Mouse (Mus musculus): Measurements from ENCODE around the gene Gtdc1. TPM values are rescaled to one million over a fixed set of nuclear protein-coding genes. Genes with fewer than 3 reads are reported as not detected.
"Not testable (repeated sequence)": the region's sequence is repeated elsewhere in the genome, so short reads cannot be mapped to it uniquely, and the experiment has no call there.

The Gtdc1 gene
- polyA plus RNA-seq, 1 experiment = 36.2 TPM

DNA sequence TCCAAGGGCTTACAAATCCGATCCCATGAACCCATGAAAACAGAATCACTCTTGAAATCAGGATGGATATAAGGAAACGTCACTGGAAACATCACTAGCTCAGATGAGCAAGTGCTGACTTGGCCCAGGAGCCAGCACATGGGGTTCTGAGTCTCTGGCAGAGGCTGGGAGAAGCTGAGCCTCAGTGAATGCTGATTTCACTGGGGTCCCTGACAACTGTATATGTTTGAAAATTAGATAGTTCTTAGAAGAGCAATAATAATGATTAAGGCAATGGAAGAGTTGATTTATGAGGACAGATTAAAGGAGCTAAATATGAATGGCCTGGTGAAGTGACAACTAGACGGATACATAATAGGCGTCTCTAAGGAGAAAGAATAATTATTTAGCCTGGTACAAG is 289.3 kb downstream of the Gtdc1 start:
- peak; percentile 55 for DNase-seq (ENCODE audit: low read depth)
- TF ChIP-seq CTCF (IDR thresholded peaks at IDR 0.05; ENCODE audit: borderline replicate concordance, extremely low read depth, insufficient read depth, insufficient read length) = no peak
- TF ChIP-seq POLR2A (IDR thresholded peaks at IDR 0.05; ENCODE audit: borderline replicate concordance, extremely low read depth, insufficient read depth, insufficient read length, poor library complexity, severe bottlenecking) = no peak

- DNase-seq (ENCODE audit: low read depth) = peak; percentile 44
- no peak for TF ChIP-seq CTCF (IDR thresholded peaks at IDR 0.05; ENCODE audit: borderline replicate concordance, extremely low read depth, insufficient read depth, insufficient read length)
- TF ChIP-seq POLR2A (IDR thresholded peaks at IDR 0.05; ENCODE audit: borderline replicate concordance, extremely low read depth, insufficient read depth, insufficient read length, poor library complexity, severe bottlenecking) = no peak
These were observed 293.5 kb downstream of the Gtdc1 start for GRCm38 (mm10) chr2:44633971-44634370.

DNA sequence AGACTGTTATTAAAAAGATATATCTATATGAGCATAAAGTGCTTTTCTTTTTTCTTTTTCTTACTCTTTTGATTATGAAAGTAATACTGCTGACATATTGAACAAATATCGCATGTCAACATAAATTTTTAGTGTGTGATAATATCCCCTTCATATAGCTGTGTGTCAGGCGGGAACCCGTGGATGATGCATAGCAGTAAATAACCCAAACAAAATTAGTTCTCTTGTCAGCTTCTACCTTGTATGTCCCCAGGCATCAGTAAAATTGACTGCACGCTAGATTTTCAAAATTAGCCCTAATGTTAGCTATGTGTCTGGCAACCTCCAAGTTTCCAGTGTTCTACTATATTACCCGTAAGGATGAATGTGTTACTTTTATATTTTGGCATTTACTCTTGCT is 294.4 kb downstream of the Gtdc1 start:
- no peak for TF ChIP-seq CTCF (IDR thresholded peaks at IDR 0.05; ENCODE audit: borderline replicate concordance, extremely low read depth, insufficient read depth, insufficient read length)
- DNase-seq (ENCODE audit: low read depth) = peak; percentile 27

DNA sequence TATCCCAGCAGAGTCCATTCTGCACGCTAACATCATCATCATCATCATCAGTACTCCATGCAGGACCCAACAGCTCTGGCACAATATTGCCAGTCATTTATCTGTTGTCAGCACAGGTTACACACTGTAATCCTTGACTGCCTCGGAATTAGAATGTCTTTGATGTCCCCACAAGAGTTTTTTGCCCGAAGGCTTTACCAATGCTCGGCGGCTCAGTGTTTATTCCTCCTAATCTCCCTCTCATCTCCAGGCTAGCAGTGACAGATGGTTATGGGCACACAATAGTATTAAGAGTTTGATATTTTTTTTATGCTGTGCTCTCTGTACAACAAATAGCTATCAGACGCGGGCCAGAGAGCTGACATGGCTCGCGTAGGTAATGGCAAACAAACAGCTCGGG is 294.9 kb downstream of the Gtdc1 start:
- peak; percentile 81 for DNase-seq (ENCODE audit: low read depth)
- TF ChIP-seq POLR2A (IDR thresholded peaks at IDR 0.05; ENCODE audit: borderline replicate concordance, extremely low read depth, insufficient read depth, insufficient read length, poor library complexity, severe bottlenecking) = no peak
- TF ChIP-seq CTCF (IDR thresholded peaks at IDR 0.05; ENCODE audit: borderline replicate concordance, extremely low read depth, insufficient read depth, insufficient read length) = no peak

DNA sequence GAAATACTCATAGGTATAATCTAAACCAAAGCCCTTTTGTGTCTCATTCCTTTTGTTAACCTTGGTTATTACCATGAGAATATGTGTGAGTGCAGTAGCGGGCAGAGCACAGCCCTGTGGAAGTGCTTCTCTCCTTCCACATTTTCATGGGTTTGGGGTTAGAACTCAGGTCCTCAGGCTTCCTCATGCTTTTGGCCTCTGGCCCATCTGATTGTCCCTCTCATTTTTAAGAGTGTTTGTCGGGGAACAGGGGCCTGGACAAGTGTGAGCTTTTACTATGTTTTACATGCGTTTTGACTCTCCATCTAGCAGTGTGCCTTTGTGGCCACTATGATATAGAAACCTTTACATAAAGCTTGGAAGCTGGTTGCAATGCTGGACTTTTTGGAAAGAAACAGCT is 296.4 kb downstream of the Gtdc1 start:
- TF ChIP-seq POLR2A (IDR thresholded peaks at IDR 0.05; ENCODE audit: borderline replicate concordance, extremely low read depth, insufficient read depth, insufficient read length, poor library complexity, severe bottlenecking) (no peak), CTCF (IDR thresholded peaks at IDR 0.05; ENCODE audit: borderline replicate concordance, extremely low read depth, insufficient read depth, insufficient read length) (no peak)

DNA sequence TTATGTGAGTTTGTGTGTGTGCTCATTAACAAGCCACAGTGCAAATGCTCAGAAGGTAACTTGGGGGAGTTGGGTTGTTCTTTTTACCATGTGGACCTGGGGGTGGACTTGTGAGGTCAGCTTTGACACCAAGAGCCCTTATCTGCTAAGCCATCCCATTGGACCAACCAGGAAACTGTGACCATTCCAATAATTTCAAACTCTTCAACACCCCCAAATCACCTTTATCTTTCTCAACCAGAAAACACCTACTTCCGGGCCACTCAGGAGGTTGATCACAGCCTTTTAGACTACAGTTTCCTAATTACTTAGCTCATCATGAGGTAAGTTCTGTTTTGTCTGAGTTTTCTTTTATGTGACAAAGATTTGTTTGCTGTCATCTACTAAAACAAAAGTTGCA is 298.7 kb downstream of the Gtdc1 start:
- no peak for DNase-seq (ENCODE audit: low read depth)
- TF ChIP-seq CTCF (IDR thresholded peaks at IDR 0.05; ENCODE audit: borderline replicate concordance, extremely low read depth, insufficient read depth, insufficient read length) = no peak
- no peak for TF ChIP-seq POLR2A (IDR thresholded peaks at IDR 0.05; ENCODE audit: borderline replicate concordance, extremely low read depth, insufficient read depth, insufficient read length, poor library complexity, severe bottlenecking)

More for the DNA sequence above, 296.4 kb downstream of the Gtdc1 start:
- DNase-seq (ENCODE audit: low read depth) = no peak

- DNase-seq (ENCODE audit: low read depth) = peak; percentile 34
- TF ChIP-seq CTCF (IDR thresholded peaks at IDR 0.05; ENCODE audit: borderline replicate concordance, extremely low read depth, insufficient read depth, insufficient read length) (no peak), POLR2A (IDR thresholded peaks at IDR 0.05; ENCODE audit: borderline replicate concordance, extremely low read depth, insufficient read depth, insufficient read length, poor library complexity, severe bottlenecking) (no peak)
These were observed 302.3 kb downstream of the Gtdc1 start for GRCm38 (mm10) chr2:44625154-44625553.

DNA sequence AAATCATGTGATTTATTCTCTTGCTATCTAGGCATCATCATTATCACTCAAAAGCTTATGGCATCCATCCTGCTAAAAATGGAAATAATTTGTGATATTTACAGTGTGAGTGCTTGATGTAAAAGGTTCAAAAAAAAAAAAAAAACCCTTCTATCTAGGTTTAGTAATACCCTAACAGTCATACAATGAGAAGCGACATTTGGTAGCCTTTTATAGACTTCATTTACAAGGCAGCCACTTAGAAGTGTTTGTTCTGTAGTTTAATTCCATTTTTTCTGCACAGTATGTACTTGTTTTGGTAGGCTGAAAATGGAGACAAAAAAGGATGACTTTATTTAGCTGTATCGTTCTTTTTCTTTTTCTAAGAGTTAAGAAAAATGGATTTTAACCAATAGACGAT is 305.0 kb downstream of the Gtdc1 start:
- no peak for DNase-seq (ENCODE audit: low read depth)
- TF ChIP-seq POLR2A (IDR thresholded peaks at IDR 0.05; ENCODE audit: borderline replicate concordance, extremely low read depth, insufficient read depth, insufficient read length, poor library complexity, severe bottlenecking) = no peak
- no peak for TF ChIP-seq CTCF (IDR thresholded peaks at IDR 0.05; ENCODE audit: borderline replicate concordance, extremely low read depth, insufficient read depth, insufficient read length)

- not testable (repeated sequence) for DNase-seq (ENCODE audit: low read depth)
These were observed 327.8 kb downstream of the Gtdc1 start for GRCm38 (mm10) chr2:44599653-44600052.

- DNase-seq (ENCODE audit: low read depth) = no peak
- TF ChIP-seq CTCF (IDR thresholded peaks at IDR 0.05; ENCODE audit: borderline replicate concordance, extremely low read depth, insufficient read depth, insufficient read length) (no peak), POLR2A (IDR thresholded peaks at IDR 0.05; ENCODE audit: borderline replicate concordance, extremely low read depth, insufficient read depth, insufficient read length, poor library complexity, severe bottlenecking) (no peak)
These were observed 333.2 kb downstream of the Gtdc1 start for GRCm38 (mm10) chr2:44594276-44594675.

DNA sequence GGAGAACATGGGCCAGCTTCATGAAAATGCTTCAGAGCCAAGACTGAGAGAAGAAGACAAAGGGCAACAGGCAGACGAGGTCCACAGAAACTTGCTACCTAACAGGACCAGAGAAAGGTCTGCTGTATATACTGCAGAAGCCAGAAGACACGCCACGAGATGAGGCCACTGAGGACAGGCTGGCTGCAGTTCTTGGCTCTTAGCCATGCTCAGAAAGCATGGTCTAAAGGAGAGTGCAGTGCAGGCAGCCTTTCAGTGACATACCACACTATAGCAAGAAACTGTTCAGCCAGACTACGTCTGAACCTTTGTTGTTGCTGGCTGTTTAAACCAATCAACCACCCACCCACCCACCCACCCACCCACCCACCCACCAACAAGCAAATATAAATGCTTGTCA is 336.6 kb downstream of the Gtdc1 start:
- TF ChIP-seq POLR2A (IDR thresholded peaks at IDR 0.05; ENCODE audit: borderline replicate concordance, extremely low read depth, insufficient read depth, insufficient read length, poor library complexity, severe bottlenecking) (no peak), CTCF (IDR thresholded peaks at IDR 0.05; ENCODE audit: borderline replicate concordance, extremely low read depth, insufficient read depth, insufficient read length) (no peak)
- DNase-seq (ENCODE audit: low read depth) = peak; percentile 39

- DNase-seq (ENCODE audit: low read depth) = no peak
- no peak for TF ChIP-seq POLR2A (IDR thresholded peaks at IDR 0.05; ENCODE audit: borderline replicate concordance, extremely low read depth, insufficient read depth, insufficient read length, poor library complexity, severe bottlenecking)
- no peak for TF ChIP-seq CTCF (IDR thresholded peaks at IDR 0.05; ENCODE audit: borderline replicate concordance, extremely low read depth, insufficient read depth, insufficient read length)
These were observed 343.4 kb downstream of the Gtdc1 start for GRCm38 (mm10) chr2:44584061-44584460.

GRCm38 (mm10) chr2:44583491-44583890 is 344.0 kb downstream of the Gtdc1 start:
- no peak for DNase-seq (ENCODE audit: low read depth)
- no peak for TF ChIP-seq CTCF (IDR thresholded peaks at IDR 0.05; ENCODE audit: borderline replicate concordance, extremely low read depth, insufficient read depth, insufficient read length)
- no peak for TF ChIP-seq POLR2A (IDR thresholded peaks at IDR 0.05; ENCODE audit: borderline replicate concordance, extremely low read depth, insufficient read depth, insufficient read length, poor library complexity, severe bottlenecking)
